Mouse (Mus musculus) spleen, postnatal 4 days (tissue): ENCODE data around the gene H3f3a.

ENCODE experiments used
- DNase-seq, 2 experiments: peaks; one replicate each; pipeline ENCODE4 v3.0.0; 2022; ENCODE audit warnings: low spot score in 2 of 2

The H3f3a gene

GRCm38 (mm10) chr1:180823716-180824115 lies 10.0 kb upstream of the H3f3a start:
- DNase-seq: no peak

- DNase-seq: no peak
Measured at GRCm38 (mm10) chr1:180822276-180822675, 8.5 kb upstream of the H3f3a start.

GRCm38 (mm10) chr1:180821101-180821500 lies 7.4 kb upstream of the H3f3a start:
- DNase-seq: no peak

GRCm38 (mm10) chr1:180818000-180818399 lies 4.3 kb upstream of the H3f3a start:
- peak in 1 of 2 experiments; percentile 56 for DNase-seq

GRCm38 (mm10) chr1:180815371-180816024 lies 1.8 kb upstream of the H3f3a start:
- DNase-seq: no peak

GRCm38 (mm10) chr1:180813409-180813884 lies 296 bp downstream of the H3f3a start:
- DNase-seq: peak; percentile 95 to 99

GRCm38 (mm10) chr1:180812463-180813408 lies 1.0 kb downstream of the H3f3a start:
- DNase-seq: peak; percentile 59 to 86

- no peak for DNase-seq
Measured at GRCm38 (mm10) chr1:180811596-180812462, 1.9 kb downstream of the H3f3a start.

GRCm38 (mm10) chr1:180810976-180811375 lies 2.8 kb downstream of the H3f3a start:
- no peak for DNase-seq

- DNase-seq: no peak
Measured at GRCm38 (mm10) chr1:180808831-180809230, 4.9 kb downstream of the H3f3a start.

- DNase-seq: no peak
Measured at GRCm38 (mm10) chr1:180803881-180804280, 9.9 kb downstream of the H3f3a start.

- DNase-seq: no peak
Measured at GRCm38 (mm10) chr1:180801466-180801994, 12.2 kb downstream of the H3f3a start.

- DNase-seq: no peak
Measured at GRCm38 (mm10) chr1:180800814-180801213, 12.9 kb downstream of the H3f3a start.

GRCm38 (mm10) chr1:180800022-180800421 lies 13.7 kb downstream of the H3f3a start:
- no peak for DNase-seq

GRCm38 (mm10) chr1:180799253-180799652 lies 14.5 kb downstream of the H3f3a start:
- no peak for DNase-seq

- no peak for DNase-seq
Measured at GRCm38 (mm10) chr1:180798660-180799059, 15.1 kb downstream of the H3f3a start.

GRCm38 (mm10) chr1:180794170-180794569 lies 19.6 kb downstream of the H3f3a start:
- no peak for DNase-seq

- DNase-seq: no peak
Measured at GRCm38 (mm10) chr1:180793445-180794117, 20.2 kb downstream of the H3f3a start.

- DNase-seq: no peak
Measured at GRCm38 (mm10) chr1:180792814-180793213, 20.9 kb downstream of the H3f3a start.

- no peak for DNase-seq
Measured at GRCm38 (mm10) chr1:180791821-180792480, 21.8 kb downstream of the H3f3a start.
